ENCODE assay signal across 11 mouse cellular contexts in the genomic region with DNA sequence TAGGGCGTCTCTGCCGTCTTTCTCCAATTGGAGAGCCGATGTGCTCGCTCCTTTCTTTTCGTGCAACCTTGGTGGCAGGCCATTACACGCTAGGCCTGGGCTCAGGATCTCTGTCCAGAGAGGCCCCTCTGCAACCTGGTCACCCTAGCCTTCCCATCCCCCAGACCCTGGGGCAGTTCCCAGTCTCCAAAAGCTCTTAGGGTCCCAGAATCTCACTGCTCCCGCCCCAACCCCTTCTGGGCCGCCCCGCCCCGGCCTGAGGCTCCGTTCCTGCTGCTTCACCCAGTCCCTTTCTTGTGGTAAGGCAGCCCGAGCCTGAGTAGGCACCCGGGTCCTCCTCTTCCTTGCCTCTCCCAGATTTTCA. TPM values are rescaled to one million over a fixed set of nuclear protein-coding genes. Genes with fewer than 3 reads are reported as not detected.
DNase-seq lines count a peak whose midpoint lies in the region; ATAC-seq and TF ChIP-seq lines count a peak whose summit lies in the region.
"Had no signal": no experiment of that assay in that cellular context is flagged by ENCODE, and none has a peak within 500 bp of the region (broad histone marks: within the 10 kb centered on the region; RNA-seq: fewer than 3 reads in every experiment).

No protein-coding gene starts in this region.

- WGBS in heart, embryonic 10.5 days, result under 1% methylated on average over 13 of the region's 13 CpGs
- WGBS in lung, embryonic 15.5 days, result 15% methylated on average over 13 of the region's 13 CpGs
- 30% methylated on average over 13 of the region's 13 CpGs for WGBS in lung, adult 2 months
- WGBS in embryonic facial prominence, embryonic 13.5 days, result 3% methylated on average over 13 of the region's 13 CpGs
- WGBS in neural tube, embryonic 11.5 days, result 1% methylated on average over 13 of the region's 13 CpGs

- no peak for TF ChIP-seq CTCF in lung, adult 2 months (IDR thresholded peaks at IDR 0.05; ENCODE audit: insufficient read depth, low read length)

- ATAC-seq in lung, embryonic 15.5 days (ENCODE audit: borderline replicate concordance, extremely low read depth, low FRiP score, low TSS enrichment), result no peak
- ATAC-seq in embryonic facial prominence, embryonic 13.5 days (ENCODE audit: insufficient number of reproducible peaks, insufficient read depth, low FRiP score, low TSS enrichment, low read depth), result no peak
- no peak for ATAC-seq in neural tube, embryonic 11.5 days (ENCODE audit: insufficient read depth, low FRiP score, low TSS enrichment)

- no peaks in the 10 kb centered on the region for H3K9me3 ChIP-seq in heart, embryonic 10.5 days
- H3K9me3 ChIP-seq in lung, embryonic 15.5 days, result no peaks in the 10 kb centered on the region
- H3K9me3 ChIP-seq in embryonic facial prominence, embryonic 13.5 days, result no peaks in the 10 kb centered on the region
- no peaks in the 10 kb centered on the region for H3K9me3 ChIP-seq in neural tube, embryonic 11.5 days (ENCODE audit: control insufficient read depth, low read length)
- H3K9me3 ChIP-seq: neural tube, embryonic 12.5 days had no signal

- peak overlapping the region; percentile 69 for H3K4me2 ChIP-seq in lung, embryonic 15.5 days
- peak overlapping the region; percentile 63 for H3K4me2 ChIP-seq in embryonic facial prominence, embryonic 13.5 days
- H3K4me2 ChIP-seq in neural tube, embryonic 11.5 days (ENCODE audit: low read depth), result no peak overlapping the region

- no peak overlapping the region for H3K27ac ChIP-seq in heart, embryonic 10.5 days
- no peak overlapping the region for H3K27ac ChIP-seq in lung, embryonic 15.5 days
- no peak overlapping the region for H3K27ac ChIP-seq in embryonic facial prominence, embryonic 13.5 days
- H3K27ac ChIP-seq in neural tube, embryonic 11.5 days (ENCODE audit: low read depth, low read length), result no peak overlapping the region
- H3K27ac ChIP-seq: neural tube, embryonic 12.5 days had no signal

- no peak overlapping the region for H3K9ac ChIP-seq in lung, embryonic 15.5 days
- peak overlapping the region; percentile 61; the same call in 1 of the 2 replicates for H3K9ac ChIP-seq in embryonic facial prominence, embryonic 13.5 days
- H3K9ac ChIP-seq in neural tube, embryonic 11.5 days (ENCODE audit: low read length), result no peak overlapping the region
- H3K9ac ChIP-seq: neural tube, embryonic 12.5 days had no signal

- H3K4me3 ChIP-seq in heart, embryonic 10.5 days, result peak overlapping the region; percentile 54
- H3K4me3 ChIP-seq in lung, embryonic 15.5 days, result peak overlapping the region; percentile 42
- H3K4me3 ChIP-seq in lung, adult 2 months (replicated peaks; ENCODE audit: extremely low read depth, low read depth, low read length), result no peak overlapping the region
- peak overlapping the region; percentile 44 for H3K4me3 ChIP-seq in embryonic facial prominence, embryonic 13.5 days
- H3K4me3 ChIP-seq in neural tube, embryonic 11.5 days (ENCODE audit: low read depth, low read length), result no peak overlapping the region

- H3K4me1 ChIP-seq in heart, embryonic 10.5 days, result peaks cover 36% of the 10 kb centered on the region
- peaks cover 37% of the 10 kb centered on the region for H3K4me1 ChIP-seq in lung, embryonic 15.5 days
- H3K4me1 ChIP-seq in lung, adult 2 months (ENCODE audit: control insufficient read depth, insufficient read depth, low read length), result peaks cover 2% of the 10 kb centered on the region; the same call in 1 of the 2 replicates
- peaks cover 42% of the 10 kb centered on the region for H3K4me1 ChIP-seq in embryonic facial prominence, embryonic 13.5 days
- H3K4me1 ChIP-seq in neural tube, embryonic 11.5 days (ENCODE audit: control insufficient read depth, insufficient read depth, low read length), result peaks cover 9% of the 10 kb centered on the region

- peaks cover 99% of the 10 kb centered on the region for H3K27me3 ChIP-seq in heart, embryonic 10.5 days (ENCODE audit: insufficient read depth, poor library complexity, severe bottlenecking)
- H3K27me3 ChIP-seq in lung, embryonic 15.5 days, result peaks cover 95% of the 10 kb centered on the region
- H3K27me3 ChIP-seq in embryonic facial prominence, embryonic 13.5 days, result peaks cover 96% of the 10 kb centered on the region
- H3K27me3 ChIP-seq in neural tube, embryonic 11.5 days (ENCODE audit: control insufficient read depth, insufficient read depth, low read length), result peaks cover 85% of the 10 kb centered on the region

- TF ChIP-seq POLR2A in lung, adult 2 months (IDR thresholded peaks at IDR 0.05; ENCODE audit: borderline replicate concordance, extremely low read depth, low read depth, low read length), result no peak

- 0 out of 2 replicates have a peak, but pooled peaks cover 3% of the 10 kb centered on the region for H3K36me3 ChIP-seq in heart, embryonic 10.5 days
- no peaks in the 10 kb centered on the region for H3K36me3 ChIP-seq in lung, embryonic 15.5 days
- H3K36me3 ChIP-seq in embryonic facial prominence, embryonic 13.5 days, result no peaks in the 10 kb centered on the region
- no peaks in the 10 kb centered on the region for H3K36me3 ChIP-seq in neural tube, embryonic 11.5 days (ENCODE audit: control insufficient read depth, insufficient read depth, low read length)
- H3K36me3 ChIP-seq: neural tube, embryonic 12.5 days had no signal

- no peak for DNase-seq in heart, embryonic 10.5 days (ENCODE audit: low spot score)
- DNase-seq in heart, adult 11 months, result no peak
- DNase-seq in lung, adult 2 months, result no peak
- peak; percentile 19 for DNase-seq in neural tube, embryonic 11.5 days (ENCODE audit: low spot score)
- no peak for DNase-seq in adrenal gland, adult 8-10 months
- no peak for DNase-seq in thymus, postnatal 36 days
- DNase-seq: cerebellum, adult 8-10 months; left cerebral cortex, postnatal 4 days had no signal

RNA-seq across cellular contexts. Expression of a gene that starts 6.1 kb away (rescaled TPM):
- 0.47 and 2.3 TPM in 2 replicates for polyA plus RNA-seq in heart, embryonic 10.5 days (2016; fragmentation: Nextera tagmentation; extraction: Ambion mirVana)
- polyA plus RNA-seq in lung, embryonic 15.5 days (2015; fragmentation: Nextera tagmentation; extraction: Ambion mirVana), result 0.72 and 0.98 TPM in 2 replicates
- polyA plus RNA-seq in lung, adult 2 months (2012; rRNA removed), result 5.0 and 8.5 TPM in 2 replicates
- polyA plus RNA-seq in embryonic facial prominence, embryonic 13.5 days (2015; fragmentation: Nextera tagmentation; extraction: Ambion mirVana), result 2.1 and 3.3 TPM in 2 replicates
- polyA plus RNA-seq in neural tube, embryonic 11.5 days (2014; fragmentation: Nextera tagmentation; extraction: Ambion mirVana), result 0.09 and 0.20 TPM in 2 replicates
- under 1 TPM; 0.28 to 0.94 (median 0.61) TPM for total RNA-seq in adrenal gland, adult 8-10 months (2022)

RNA-seq across cellular contexts. Expression of a gene that starts 10.4 kb away (rescaled TPM):
- 21.3 and 30.0 TPM in 2 replicates for polyA plus RNA-seq in heart, embryonic 10.5 days (2016; fragmentation: Nextera tagmentation; extraction: Ambion mirVana)
- polyA plus RNA-seq in lung, embryonic 15.5 days (2015; fragmentation: Nextera tagmentation; extraction: Ambion mirVana), result 31.2 and 31.9 TPM in 2 replicates
- polyA plus RNA-seq in lung, adult 2 months (2012; rRNA removed), result 16.2 and 20.2 TPM in 2 replicates
- polyA plus RNA-seq in embryonic facial prominence, embryonic 13.5 days (2015; fragmentation: Nextera tagmentation; extraction: Ambion mirVana), result 25.0 and 30.6 TPM in 2 replicates
- polyA plus RNA-seq in neural tube, embryonic 11.5 days (2014; fragmentation: Nextera tagmentation; extraction: Ambion mirVana), result 20.9 and 26.5 TPM in 2 replicates
- 10 to 100 TPM; 19.4 to 40.6 (median 31.8) TPM for total RNA-seq in adrenal gland, adult 8-10 months (2022)

RNA-seq across cellular contexts. Expression of a gene that starts 21.9 kb away (rescaled TPM):
- 0.28 and 0.35 TPM in 2 replicates for polyA plus RNA-seq in heart, embryonic 10.5 days (2016; fragmentation: Nextera tagmentation; extraction: Ambion mirVana)
- polyA plus RNA-seq in lung, embryonic 15.5 days (2015; fragmentation: Nextera tagmentation; extraction: Ambion mirVana), result 3.7 and 5.9 TPM in 2 replicates
- polyA plus RNA-seq in lung, adult 2 months (2012; rRNA removed), result 3.7 and 4.3 TPM in 2 replicates
- polyA plus RNA-seq in embryonic facial prominence, embryonic 13.5 days (2015; fragmentation: Nextera tagmentation; extraction: Ambion mirVana), result 0.72 and 1.5 TPM in 2 replicates
- 2.7 and 3.1 TPM in 2 replicates for polyA plus RNA-seq in neural tube, embryonic 11.5 days (2014; fragmentation: Nextera tagmentation; extraction: Ambion mirVana)
- 1 to 10 TPM; 1.1 to 1.5 (median 1.3) TPM for total RNA-seq in adrenal gland, adult 8-10 months (2022)

RNA-seq across cellular contexts. Expression of a gene that starts 22.0 kb away (rescaled TPM):
- polyA plus RNA-seq in heart, embryonic 10.5 days (2016; fragmentation: Nextera tagmentation; extraction: Ambion mirVana), result 82.7 and 93.1 TPM in 2 replicates
- polyA plus RNA-seq in lung, embryonic 15.5 days (2015; fragmentation: Nextera tagmentation; extraction: Ambion mirVana), result 79.4 and 85.2 TPM in 2 replicates
- polyA plus RNA-seq in lung, adult 2 months (2012; rRNA removed), result 64.8 and 80.5 TPM in 2 replicates
- polyA plus RNA-seq in embryonic facial prominence, embryonic 13.5 days (2015; fragmentation: Nextera tagmentation; extraction: Ambion mirVana), result 82.0 and 82.7 TPM in 2 replicates
- 75.8 and 78.7 TPM in 2 replicates for polyA plus RNA-seq in neural tube, embryonic 11.5 days (2014; fragmentation: Nextera tagmentation; extraction: Ambion mirVana)
- total RNA-seq in adrenal gland, adult 8-10 months (2022), result 100 to 1,000 TPM; 129 to 161 (median 147) TPM

RNA-seq across cellular contexts. Expression of a gene that starts 31.1 kb away (rescaled TPM):
- 6.5 and 9.4 TPM in 2 replicates for polyA plus RNA-seq in heart, embryonic 10.5 days (2016; fragmentation: Nextera tagmentation; extraction: Ambion mirVana)
- 10.3 and 11.7 TPM in 2 replicates for polyA plus RNA-seq in lung, embryonic 15.5 days (2015; fragmentation: Nextera tagmentation; extraction: Ambion mirVana)
- 15.7 and 18.1 TPM in 2 replicates for polyA plus RNA-seq in lung, adult 2 months (2012; rRNA removed)
- 11.1 and 12.2 TPM in 2 replicates for polyA plus RNA-seq in embryonic facial prominence, embryonic 13.5 days (2015; fragmentation: Nextera tagmentation; extraction: Ambion mirVana)
- 5.3 and 7.2 TPM in 2 replicates for polyA plus RNA-seq in neural tube, embryonic 11.5 days (2014; fragmentation: Nextera tagmentation; extraction: Ambion mirVana)
- total RNA-seq in adrenal gland, adult 8-10 months (2022), result 10 to 100 TPM; 14.3 to 23.7 (median 18.1) TPM

Comparison
In these comparisons a context has a peak if more than half of its experiments do, and no peak if none do; other contexts are left out.
1. H3K4me3 ChIP-seq: peak in heart, embryonic 10.5 days (single experiment), lung, embryonic 15.5 days (single experiment) and embryonic facial prominence, embryonic 13.5 days (single experiment); none in lung, adult 2 months (single experiment) and neural tube, embryonic 11.5 days (single experiment).